Comparison of ENCODE assay signal across 9 mouse cellular contexts in the genomic region with DNA sequence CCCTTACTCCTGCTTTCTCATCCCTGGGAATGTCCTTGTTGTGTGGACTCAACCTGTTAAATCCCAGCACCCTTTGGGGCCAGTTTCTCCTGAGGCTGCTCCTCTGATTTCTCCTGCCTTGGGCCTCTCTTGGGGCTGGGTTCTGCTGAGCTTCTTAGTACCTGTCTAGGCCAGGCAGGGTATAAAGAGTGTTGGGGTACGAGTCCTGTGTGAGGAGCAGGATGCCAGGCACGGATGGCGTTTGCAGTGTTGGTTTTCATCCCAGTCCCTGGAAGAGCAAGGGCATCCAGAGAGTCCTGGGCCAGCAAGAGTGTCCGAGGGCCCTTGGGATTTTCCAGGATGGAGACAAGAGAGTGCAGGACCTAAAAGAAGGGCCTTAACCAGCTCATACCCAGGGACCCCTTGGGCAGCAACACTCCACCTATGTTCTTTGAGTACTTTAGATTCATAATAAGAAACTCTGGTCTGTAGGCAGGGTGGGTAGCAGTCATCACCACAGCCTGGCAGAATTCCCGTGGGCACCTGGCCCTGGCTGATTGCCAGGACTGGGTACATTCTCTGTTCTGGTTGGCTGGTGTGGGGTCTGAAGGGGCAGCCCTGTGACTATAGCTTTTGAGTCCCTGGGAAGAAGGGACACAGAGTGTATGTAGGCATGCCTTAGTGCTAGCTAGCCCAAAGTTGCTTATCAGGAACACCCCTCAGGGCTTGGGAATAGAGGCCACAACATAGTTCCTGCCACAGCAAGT. TPM values are rescaled to one million over a fixed set of nuclear protein-coding genes. Genes with fewer than 3 reads are reported as not detected.
A peak's percentile ranks its signal among the peaks of the same experiment; 100 is the strongest.
DNase-seq lines count a peak whose midpoint lies in the region; ATAC-seq lines count a peak whose summit lies in the region.
"Had no signal": no experiment of that assay in that cellular context is flagged by ENCODE, and none has a peak within 500 bp of the region (broad histone marks: within the 10 kb centered on the region; RNA-seq: fewer than 3 reads in every experiment).

No protein-coding gene starts in this region.

- peaks cover 49% of the 10 kb centered on the region for H3K27me3 ChIP-seq in megakaryocyte, embryonic 14.5 days (replicated peaks)
- H3K27me3 ChIP-seq in forebrain, embryonic 10.5 days (ENCODE audit: poor library complexity, severe bottlenecking): peaks cover 45% of the 10 kb centered on the region
- H3K27me3 ChIP-seq in midbrain, embryonic 15.5 days (replicated peaks): no peaks in the 10 kb centered on the region; the same call in 1 of the 2 replicates

- H3K4me2 ChIP-seq in midbrain, embryonic 15.5 days: peak overlapping the region; percentile 76

- peaks cover 3% of the 10 kb centered on the region; the same call in 1 of the 2 replicates for H3K9me3 ChIP-seq in megakaryocyte, embryonic 14.5 days
- H3K9me3 ChIP-seq in forebrain, embryonic 10.5 days: no peaks in the 10 kb centered on the region
- H3K9me3 ChIP-seq in midbrain, embryonic 15.5 days: no peaks in the 10 kb centered on the region

- DNase-seq in forebrain, embryonic 10.5 days (ENCODE audit: extremely low spot score, low spot score): no peak
- peak; percentile 38 for DNase-seq in kidney, adult 9 months
- DNase-seq in adrenal gland, postnatal 25 days: no peak
- DNase-seq in layer of hippocampus, adult 11-12 months (ENCODE audit: low spot score): no peak
- no peak for DNase-seq in frontal cortex, postnatal 25 days (ENCODE audit: low spot score in 2 of 2)

- peak overlapping the region; percentile 94; the same call in 1 of the 2 replicates for H3K9ac ChIP-seq in midbrain, embryonic 15.5 days

- 79% methylated on average over 5 of the region's 5 CpGs for WGBS in forebrain, embryonic 10.5 days
- 64% methylated on average over 5 of the region's 5 CpGs for WGBS in midbrain, embryonic 15.5 days

- H3K4me3 ChIP-seq in megakaryocyte, embryonic 14.5 days (replicated peaks): peak overlapping the region; percentile 94
- peak overlapping the region; percentile 83 for H3K4me3 ChIP-seq in forebrain, embryonic 10.5 days
- peak overlapping the region; percentile 81 for H3K4me3 ChIP-seq in midbrain, embryonic 15.5 days

- H3K4me1 ChIP-seq in megakaryocyte, embryonic 14.5 days: peaks cover 96% of the 10 kb centered on the region
- H3K4me1 ChIP-seq in forebrain, embryonic 10.5 days: peaks cover 47% of the 10 kb centered on the region
- peaks cover 29% of the 10 kb centered on the region for H3K4me1 ChIP-seq in midbrain, embryonic 15.5 days

- no peak for ATAC-seq in megakaryocyte, adult 5-6 weeks (ENCODE audit: poor library complexity, severe bottlenecking)
- ATAC-seq in midbrain, embryonic 15.5 days (replicated peaks): no peak

- peak overlapping the region; percentile 92 for H3K27ac ChIP-seq in forebrain, embryonic 10.5 days
- no peak overlapping the region; the same call in 1 of the 2 replicates for H3K27ac ChIP-seq in midbrain, embryonic 15.5 days
- H3K27ac ChIP-seq: macrophage had no signal

- H3K36me3 ChIP-seq in megakaryocyte, embryonic 14.5 days (replicated peaks; ENCODE audit: low read length): peaks cover 41% of the 10 kb centered on the region
- peaks cover under 1% of the 10 kb centered on the region; the same call in 1 of the 2 replicates for H3K36me3 ChIP-seq in forebrain, embryonic 10.5 days (replicated peaks)
- no peaks in the 10 kb centered on the region; the same call in 1 of the 2 replicates for H3K36me3 ChIP-seq in midbrain, embryonic 15.5 days (replicated peaks)

RNA-seq across cellular contexts. Expression of a gene that starts 1.1 kb away (rescaled TPM):
- 13.1 and 24.3 TPM in 2 replicates for polyA plus RNA-seq in megakaryocyte, embryonic 14.5 days (2012; ENCODE audit: insufficient read depth, low replicate concordance)
- 25.5 and 33.3 TPM in 2 replicates for total RNA-seq in megakaryocyte, adult 5-6 weeks (2015)
- total RNA-seq in megakaryocyte, adult 5-6 weeks (2017): 12.0 and 13.0 TPM in 2 replicates
- 8.8 and 9.0 TPM in 2 replicates for polyA plus RNA-seq in forebrain, embryonic 10.5 days (2016; fragmentation: Nextera tagmentation; extraction: Ambion mirVana)
- 16.4 and 17.6 TPM in 2 replicates for polyA plus RNA-seq in midbrain, embryonic 15.5 days (2015; fragmentation: Nextera tagmentation; extraction: Ambion mirVana)
- 24.9 and 40.5 TPM in 2 replicates for total RNA-seq in adrenal gland, postnatal 25 days (2021)

RNA-seq across cellular contexts. Expression of a gene that starts 6.5 kb away (rescaled TPM):
- polyA plus RNA-seq in megakaryocyte, embryonic 14.5 days (2012; ENCODE audit: insufficient read depth, low replicate concordance): 4.3 TPM in 1 of 2 replicates, not detected in the other
- total RNA-seq in megakaryocyte, adult 5-6 weeks (2015): 10.1 and 11.6 TPM in 2 replicates
- 20.4 and 21.5 TPM in 2 replicates for total RNA-seq in megakaryocyte, adult 5-6 weeks (2017)
- polyA plus RNA-seq in forebrain, embryonic 10.5 days (2016; fragmentation: Nextera tagmentation; extraction: Ambion mirVana): not detected in 2 replicates
- 0.17 and 0.41 TPM in 2 replicates for polyA plus RNA-seq in midbrain, embryonic 15.5 days (2015; fragmentation: Nextera tagmentation; extraction: Ambion mirVana)
- not detected in 2 replicates for total RNA-seq in adrenal gland, postnatal 25 days (2021)

RNA-seq across cellular contexts. Expression of a gene that starts 27.0 kb away (rescaled TPM):
- polyA plus RNA-seq in megakaryocyte, embryonic 14.5 days (2012; ENCODE audit: insufficient read depth, low replicate concordance): not detected in 2 replicates
- total RNA-seq in megakaryocyte, adult 5-6 weeks (2015): not detected in 2 replicates
- not detected in 2 replicates for total RNA-seq in megakaryocyte, adult 5-6 weeks (2017)
- 0.57 TPM in 2 replicates for polyA plus RNA-seq in forebrain, embryonic 10.5 days (2016; fragmentation: Nextera tagmentation; extraction: Ambion mirVana)
- polyA plus RNA-seq in midbrain, embryonic 15.5 days (2015; fragmentation: Nextera tagmentation; extraction: Ambion mirVana): 3.3 and 3.9 TPM in 2 replicates
- total RNA-seq in adrenal gland, postnatal 25 days (2021): not detected in 2 replicates
- polyA plus RNA-seq: macrophage had no signal

RNA-seq across cellular contexts. Expression of a gene that starts 30.5 kb away (rescaled TPM):
- polyA plus RNA-seq in megakaryocyte, embryonic 14.5 days (2012; ENCODE audit: insufficient read depth, low replicate concordance): 3.7 and 3.9 TPM in 2 replicates
- not detected in 2 replicates for total RNA-seq in megakaryocyte, adult 5-6 weeks (2015)
- not detected in 2 replicates for total RNA-seq in megakaryocyte, adult 5-6 weeks (2017)
- polyA plus RNA-seq in forebrain, embryonic 10.5 days (2016; fragmentation: Nextera tagmentation; extraction: Ambion mirVana): 53.4 and 62.2 TPM in 2 replicates
- polyA plus RNA-seq in midbrain, embryonic 15.5 days (2015; fragmentation: Nextera tagmentation; extraction: Ambion mirVana): 498 and 520 TPM in 2 replicates
- total RNA-seq in adrenal gland, postnatal 25 days (2021): 120 and 134 TPM in 2 replicates

RNA-seq across cellular contexts. Expression of a gene that starts 31.3 kb away (rescaled TPM):
- 51.1 and 52.3 TPM in 2 replicates for polyA plus RNA-seq in megakaryocyte, embryonic 14.5 days (2012; ENCODE audit: insufficient read depth, low replicate concordance)
- 36.3 and 36.5 TPM in 2 replicates for total RNA-seq in megakaryocyte, adult 5-6 weeks (2015)
- total RNA-seq in megakaryocyte, adult 5-6 weeks (2017): 25.7 and 29.6 TPM in 2 replicates
- 12.4 and 15.5 TPM in 2 replicates for polyA plus RNA-seq in forebrain, embryonic 10.5 days (2016; fragmentation: Nextera tagmentation; extraction: Ambion mirVana)
- polyA plus RNA-seq in midbrain, embryonic 15.5 days (2015; fragmentation: Nextera tagmentation; extraction: Ambion mirVana): 119 and 128 TPM in 2 replicates
- total RNA-seq in adrenal gland, postnatal 25 days (2021): 32.6 and 41.0 TPM in 2 replicates
